Mouse (Mus musculus) liver, embryonic 14.5 days (tissue): ENCODE measurements at regions not wholly inside any gene's neighbourhood (a gene's known extent, or its start where the extent isn't known, plus 50 kb on each side); places are given as distances from the start of the nearest gene placed in this dataset.

Source experiments
- ATAC-seq: fragments of 200-750 bp; cut with Nextera tagmentation; 2 replicates; pipeline ENCODE4 v1.8.0; 2017; ENCODE audit warnings: moderate number of reproducible peaks, mild to moderate bottlenecking, moderate library complexity; ENCODE audit not compliant: insufficient read depth
- DNase-seq, 3 experiments: peaks; one replicate each; pipeline ENCODE4 v3.0.0-alpha.2; 2012 to 2013; ENCODE audit warnings: low read depth in 3 of 3, low spot score in 3 of 3
- H3K27ac ChIP-seq: fragments of 300-500 bp; sonication (generic); 2 replicates; pipeline ENCODE4 v1.5.1; 2014; ENCODE audit warnings: moderate library complexity, mild to moderate bottlenecking, control low read depth, inconsistent platforms
- H3K27me3 ChIP-seq: fragments of 300-500 bp; sonication (generic); 2 replicates; pipeline ENCODE4 v1.6.1; 2014; ENCODE audit warnings: mild to moderate bottlenecking, low read length, moderate library complexity; ENCODE audit not compliant: control insufficient read depth, insufficient read depth
- H3K36me3 ChIP-seq: fragments of 300-500 bp; sonication (generic); replicated peaks from 2 replicates; pipeline ENCODE4 v1.6.1; 2014; ENCODE audit warnings: low read depth; ENCODE audit not compliant: control insufficient read depth, insufficient read depth
- H3K4me1 ChIP-seq, 2 experiments: fragments of 200-500 bp in 1 of 2; fragments of 300-500 bp in 1 of 2; sonication (generic) in 1 of 2; replicated peaks; 2 replicates each; pipeline ENCODE4 v1.6.1; 2012 to 2014; ENCODE audit warnings: antibody characterized with exemption in 1 of 2, inconsistent platforms in 1 of 2, low read length in 1 of 2; ENCODE audit not compliant: control insufficient read depth in 2 of 2, insufficient read depth in 2 of 2
- H3K4me2 ChIP-seq: fragments of 300-500 bp; sonication (generic); 2 replicates; pipeline ENCODE4 v1.6.1; 2014; ENCODE audit warnings: low read depth, mild to moderate bottlenecking, control low read depth, moderate library complexity
- H3K4me3 ChIP-seq, 2 experiments: fragments of 200-500 bp in 1 of 2; fragments of 300-500 bp in 1 of 2; sonication (generic) in 1 of 2; 2 replicates each; pipeline ENCODE4 v1.5.1; 2012 to 2014; ENCODE audit warnings: low read depth in 2 of 2, low read length in 2 of 2, mild to moderate bottlenecking in 2 of 2, control low read depth in 1 of 2, inconsistent platforms in 1 of 2, moderate library complexity in 1 of 2; ENCODE audit not compliant: insufficient read depth in 1 of 2
- H3K9ac ChIP-seq: fragments of 300-500 bp; sonication (generic); replicated peaks from 2 replicates; pipeline ENCODE4 v1.6.1; 2014; ENCODE audit warnings: mild to moderate bottlenecking, control low read depth, moderate library complexity
- H3K9me3 ChIP-seq: fragments of 300-500 bp; sonication (generic); 2 replicates; pipeline ENCODE4 v1.6.1; 2016; ENCODE audit warnings: low read length, mixed read lengths; ENCODE audit not compliant: control insufficient read depth
- CTCF ChIP-seq: IDR thresholded peaks from 2 replicates; pipeline ENCODE4 v1.5.1; 2016; ENCODE audit warnings: antibody characterized with exemption, low read depth, control low read depth
- EP300 ChIP-seq: IDR thresholded peaks from 2 replicates; pipeline ENCODE4 v1.6.1; 2016; ENCODE audit warnings: antibody characterized with exemption, low read depth
- WGBS: fragments of 180-500 bp; shearing (Covaris S2); extraction: QIAGEN DNeasy Blood & Tissue Kit; methylation state at CpG from one replicate; pipeline ENCODE4 v1.1.7; 2014; ENCODE audit not compliant: insufficient replicate concordance; 5-methylcytosine and 5-hydroxymethylcytosine counted together

DNA sequence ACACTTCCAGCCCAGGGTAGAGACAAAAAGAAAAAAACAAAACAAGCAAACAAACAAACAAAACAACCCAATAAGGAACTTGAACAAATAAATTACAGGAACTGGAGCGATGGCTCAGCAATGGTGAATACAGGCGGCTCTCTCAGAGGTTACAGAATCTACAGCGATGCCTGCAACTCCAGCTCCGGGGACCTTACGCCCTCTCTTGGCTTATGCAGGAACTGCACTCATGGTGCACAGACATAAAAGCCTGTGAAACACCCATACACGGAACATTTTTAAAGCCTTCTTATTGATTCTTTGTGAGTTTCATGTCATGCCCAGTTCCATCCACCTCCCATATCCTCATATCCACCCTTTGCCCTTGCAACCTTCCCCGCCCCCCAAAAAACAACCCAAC lies 78.6 kb downstream of the Amer2 start:
- Histone ChIP-seq H3K4me1 (no peaks in the 10 kb centered on the region), H3K27ac (no peak overlapping the region), H3K9ac (no peak overlapping the region), H3K9me3 (no peaks in the 10 kb centered on the region), H3K4me2 (no peak overlapping the region), H3K36me3 (no peaks in the 10 kb centered on the region), H3K4me3 (no peak overlapping the region), H3K27me3 (no peaks in the 10 kb centered on the region)
- no peak for TF ChIP-seq EP300
- peak; percentile 37 for TF ChIP-seq CTCF
- no peak for DNase-seq
- no peak for ATAC-seq
- 58% methylated on average over 7 of the region's 7 CpGs for WGBS

DNA sequence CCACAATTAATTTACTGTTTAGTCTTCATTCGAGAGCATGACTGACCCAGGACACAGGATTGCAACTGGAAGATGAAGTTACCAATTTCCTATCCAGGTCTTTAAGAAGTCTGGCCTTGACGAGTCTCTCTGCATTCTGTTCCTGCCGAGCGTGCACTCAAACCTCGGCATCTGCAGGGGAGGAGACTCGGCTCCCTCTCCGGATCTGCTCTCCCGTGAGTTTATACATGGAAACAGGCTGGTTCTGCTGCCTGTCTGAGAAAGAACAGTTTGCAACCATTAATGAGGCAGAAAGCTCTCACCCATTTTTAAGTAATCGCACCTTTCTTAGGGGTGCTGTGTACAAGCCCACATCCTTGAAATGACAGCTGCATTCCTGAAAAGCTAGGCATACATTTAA lies 83.7 kb downstream of the Amer2 start:
- DNase-seq (no peak), ATAC-seq (no peak)
- H3K27me3 ChIP-seq, result no peaks in the 10 kb centered on the region
- 65% methylated on average over 9 of the region's 9 CpGs for WGBS
- H3K4me1 ChIP-seq, result no peaks in the 10 kb centered on the region
- H3K36me3 ChIP-seq, result no peaks in the 10 kb centered on the region
- H3K4me2 ChIP-seq, result no peak overlapping the region
- H3K27ac ChIP-seq, result no peak overlapping the region
- H3K9me3 ChIP-seq, result no peaks in the 10 kb centered on the region
- TF ChIP-seq CTCF (no peak), EP300 (no peak)
- no peak overlapping the region for H3K4me3 ChIP-seq
- no peak overlapping the region for H3K9ac ChIP-seq

DNA sequence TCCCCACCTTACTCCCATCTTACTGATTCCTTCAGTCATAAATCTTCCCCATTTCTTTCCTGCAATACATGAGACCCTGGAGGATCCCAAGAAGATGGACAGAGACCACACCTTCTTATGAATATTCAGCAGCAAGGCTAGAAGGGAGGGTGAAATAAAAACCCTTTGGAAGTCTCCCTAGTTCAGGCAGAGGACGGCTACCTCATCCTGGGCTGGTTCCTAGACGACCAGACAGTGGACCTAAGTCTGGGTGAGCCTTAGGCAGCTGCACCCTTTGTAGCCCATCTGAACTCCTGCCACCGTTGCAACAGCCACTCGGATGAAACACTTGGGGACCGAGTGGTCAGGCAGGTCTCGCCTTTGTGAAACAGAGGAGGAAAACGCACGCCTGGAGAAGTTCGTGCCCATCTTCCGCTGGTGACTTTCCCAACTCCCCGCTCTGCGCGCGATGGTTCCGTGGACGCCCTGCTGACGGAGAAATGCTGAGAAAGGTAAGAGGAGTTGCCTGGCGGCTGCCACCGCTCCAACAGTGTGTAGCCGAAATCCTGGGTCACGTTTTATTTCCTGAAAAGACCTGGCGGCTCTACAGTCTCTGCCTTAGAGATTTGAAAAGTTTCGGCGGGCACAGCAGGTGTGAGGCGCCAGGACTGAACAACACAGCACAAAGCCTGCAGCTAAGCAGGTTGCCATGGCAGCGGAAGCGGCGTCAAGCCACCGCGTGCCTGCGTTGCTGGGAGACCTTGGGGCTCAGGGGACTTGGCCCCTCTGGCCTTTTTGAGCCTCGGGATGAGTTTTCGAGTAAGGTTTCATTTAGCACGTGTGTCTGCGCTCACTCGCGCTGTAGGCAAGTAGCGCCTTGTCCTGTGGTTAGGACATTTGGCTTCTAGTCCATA lies 112.2 kb downstream of the Amer2 start:
- Histone ChIP-seq H3K9me3 (no peaks in the 10 kb centered on the region), H3K4me1 (no peaks in the 10 kb centered on the region), H3K36me3 (no peaks in the 10 kb centered on the region), H3K27me3 (peaks cover 12% of the 10 kb centered on the region), H3K4me3 (peak overlapping the region; percentile 25 to 31; a peak in 3 of 4 replicates), H3K27ac (no peak overlapping the region), H3K4me2 (peak overlapping the region; percentile 56), H3K9ac (no peak overlapping the region)
- DNase-seq (no peak), ATAC-seq (no peak)
- TF ChIP-seq CTCF, result no peak
- no peak for TF ChIP-seq EP300
- WGBS, result 1% methylated on average over 38 of the region's 38 CpGs

DNA sequence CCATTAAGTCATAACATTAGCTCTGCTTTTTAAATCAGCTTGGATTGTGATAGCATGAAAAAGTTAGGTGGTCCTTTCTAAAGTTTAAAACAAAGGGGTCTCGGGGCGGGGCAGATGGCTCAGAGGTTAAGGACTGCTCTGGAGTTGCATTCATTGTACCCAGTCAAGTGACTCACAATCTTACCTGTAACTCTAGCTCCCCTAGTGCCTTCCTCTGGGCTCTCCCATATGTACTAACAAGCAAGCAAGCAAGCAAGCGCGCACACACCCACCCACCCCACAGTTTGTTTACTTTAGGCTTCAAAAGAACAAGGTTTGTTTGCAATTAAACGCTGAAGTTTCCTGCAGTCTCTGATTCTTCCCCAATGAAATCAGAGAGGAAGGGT lies 112.8 kb downstream of the Amer2 start:
- no peak overlapping the region for H3K9ac ChIP-seq
- peak overlapping the region; percentile 56 for H3K4me2 ChIP-seq
- H3K27me3 ChIP-seq, result peaks cover 12% of the 10 kb centered on the region
- peak overlapping the region; percentile 25 to 31; a peak in 1 of 4 replicates for H3K4me3 ChIP-seq
- no peak for ATAC-seq
- DNase-seq, result no peak
- H3K9me3 ChIP-seq, result no peaks in the 10 kb centered on the region
- no peaks in the 10 kb centered on the region for H3K4me1 ChIP-seq
- H3K36me3 ChIP-seq, result no peaks in the 10 kb centered on the region
- H3K27ac ChIP-seq, result no peak overlapping the region
- 4% methylated on average over 5 of the region's 5 CpGs for WGBS
- TF ChIP-seq CTCF (no peak), EP300 (no peak)

DNA sequence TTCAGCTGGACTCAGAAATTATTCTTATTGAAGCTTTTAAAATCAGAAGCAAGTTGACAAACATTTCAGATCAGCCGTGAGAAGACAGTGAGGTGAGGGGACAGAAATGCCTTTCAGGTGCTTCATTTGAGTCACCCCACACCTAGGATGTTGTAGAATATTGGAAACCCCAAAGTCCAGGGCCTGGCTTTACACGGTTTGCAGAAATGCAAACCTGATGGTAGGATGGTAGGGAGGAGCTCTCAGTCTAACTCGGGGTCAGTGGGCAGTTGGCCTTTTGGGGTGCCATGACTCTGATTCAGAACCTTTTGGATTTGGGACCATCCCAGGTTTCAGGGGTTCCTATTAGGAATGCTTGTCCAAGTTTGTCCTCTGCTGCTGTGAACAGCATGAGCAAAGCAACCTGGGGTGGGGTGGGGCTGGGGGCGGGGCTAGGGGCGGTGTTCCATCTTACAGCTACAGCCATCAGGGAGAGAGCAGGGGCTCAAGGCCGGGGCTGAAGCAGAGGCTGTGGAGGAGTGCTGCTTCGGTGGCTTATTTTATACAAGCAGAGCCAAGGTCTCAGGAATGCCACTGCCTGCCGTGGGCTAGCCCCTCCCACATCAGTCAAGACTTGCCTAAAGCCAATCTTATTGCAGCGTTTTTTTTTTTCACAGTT lies 113.3 kb downstream of the Amer2 start:
- TF ChIP-seq EP300 (no peak), CTCF (no peak)

More for the DNA sequence above, 113.3 kb downstream of the Amer2 start:
- H3K9ac ChIP-seq, result no peak overlapping the region
- DNase-seq (no peak), ATAC-seq (no peak)
- no peak overlapping the region for H3K27ac ChIP-seq
- H3K4me3 ChIP-seq, result no peak overlapping the region
- H3K36me3 ChIP-seq, result no peaks in the 10 kb centered on the region
- H3K9me3 ChIP-seq, result no peaks in the 10 kb centered on the region
- 8% methylated on average over 9 of the region's 9 CpGs for WGBS
- peak overlapping the region; percentile 56 for H3K4me2 ChIP-seq
- H3K27me3 ChIP-seq, result peaks cover 12% of the 10 kb centered on the region
- H3K4me1 ChIP-seq, result no peaks in the 10 kb centered on the region
